Mouse (Mus musculus) cerebellum, adult 2 months (tissue): ENCODE data around the gene Bcap31. TPM values are rescaled to one million over a fixed set of nuclear protein-coding genes. Genes with fewer than 3 reads are reported as not detected.
A peak's percentile ranks its signal among the peaks of the same experiment; 100 is the strongest.

Experiments used
- DNase-seq, 2 experiments: peaks; one replicate each; pipeline ENCODE4 v3.0.0; 2021
- H3K27ac ChIP-seq: fragments of 200-500 bp; 2 replicates; pipeline ENCODE4 v1.5.1; 2012; ENCODE audit warnings: low read length, control low read depth, inconsistent platforms; ENCODE audit not compliant: insufficient read depth
- H3K27me3 ChIP-seq: fragments of 200-500 bp; 2 replicates; pipeline ENCODE4 v1.6.1; 2012; ENCODE audit warnings: inconsistent platforms, mild to moderate bottlenecking, low read length, moderate library complexity; ENCODE audit not compliant: control insufficient read depth, insufficient read depth
- H3K4me1 ChIP-seq: fragments of 200-500 bp; 2 replicates; pipeline ENCODE4 v1.6.1; 2011; ENCODE audit warnings: low read length; ENCODE audit not compliant: control insufficient read depth, insufficient read depth
- H3K4me3 ChIP-seq: fragments of 200-500 bp; replicated peaks from 2 replicates; pipeline ENCODE3; 2011; ENCODE audit warnings: mild to moderate bottlenecking, low read depth, low read length, control low read depth; ENCODE audit not compliant: insufficient read depth
- CTCF ChIP-seq: fragments of 200-500 bp; IDR thresholded peaks from 2 replicates; pipeline ENCODE4 v1.5.1; 2011; ENCODE audit warnings: low read depth, mild to moderate bottlenecking, control low read depth, low read length, moderate library complexity, borderline replicate concordance; ENCODE audit not compliant: insufficient read depth
- POLR2A ChIP-seq: fragments of 200-500 bp; IDR thresholded peaks from 2 replicates; pipeline ENCODE4 v1.6.1; 2011; ENCODE audit warnings: low read length, control low read depth, borderline replicate concordance; ENCODE audit not compliant: insufficient read depth
- WGBS: fragments of 180-500 bp; shearing (Covaris S2); methylation state at CpG from one replicate; pipeline ENCODE4 v1.1.7; 2018; 5-methylcytosine and 5-hydroxymethylcytosine counted together
- polyA plus RNA-seq: library from polyadenylated mRNA; depleted of rRNA; stranded (reverse); fragments of >200 nt; gene quantifications from 2 replicates; pipeline ENCODE4 v1.2.3, GENCODE M21; 2012

Bcap31 gene
- polyA plus RNA-seq, 1 experiment: 127 TPM

GRCm38 (mm10) chrX:73673968-73674661 lies 41.9 kb downstream of the Bcap31 start:
- TF ChIP-seq POLR2A (no peak), CTCF (no peak)

GRCm38 (mm10) chrX:73673619-73673967 lies 42.4 kb downstream of the Bcap31 start:
- peak overlapping the region; percentile 82 for H3K4me3 ChIP-seq
- no peak for DNase-seq
- H3K27me3 ChIP-seq: no peaks in the 10 kb centered on the region
- H3K4me1 ChIP-seq: peaks cover 5% of the 10 kb centered on the region
- TF ChIP-seq CTCF: no peak
- TF ChIP-seq POLR2A: no peak
- peak overlapping the region; percentile 78 for H3K27ac ChIP-seq
- 5% methylated on average over 22 of the region's 42 CpGs for WGBS

More at GRCm38 (mm10) chrX:73673968-73674661, 41.9 kb downstream of the Bcap31 start:
- peak; percentile 52 for DNase-seq
- 8% methylated on average over 19 of the region's 20 CpGs for WGBS
- Histone ChIP-seq H3K4me3 (peak overlapping the region; percentile 82), H3K4me1 (peaks cover 5% of the 10 kb centered on the region), H3K27ac (peak overlapping the region; percentile 78), H3K27me3 (no peaks in the 10 kb centered on the region)

- DNase-seq: peak; percentile 79 to 80
- 9% methylated on average over 35 of the region's 72 CpGs for WGBS
- Histone ChIP-seq H3K27ac (peak within 1 kb of the TSS; percentile 96), H3K4me3 (peak within 1 kb of the TSS; percentile 82), H3K27me3 (no peaks in the 10 kb centered on the region), H3K4me1 (peaks cover 5% of the 10 kb centered on the region)
- TF ChIP-seq CTCF (no peak), POLR2A (peak; percentile 87)
These were observed 42.9 kb downstream of the Bcap31 start, which contains the start of gene Slc6a8 for GRCm38 (mm10) chrX:73672879-73673618. Gene Slc6a8 (plus strand): TSS chrX:73673150.

DNA sequence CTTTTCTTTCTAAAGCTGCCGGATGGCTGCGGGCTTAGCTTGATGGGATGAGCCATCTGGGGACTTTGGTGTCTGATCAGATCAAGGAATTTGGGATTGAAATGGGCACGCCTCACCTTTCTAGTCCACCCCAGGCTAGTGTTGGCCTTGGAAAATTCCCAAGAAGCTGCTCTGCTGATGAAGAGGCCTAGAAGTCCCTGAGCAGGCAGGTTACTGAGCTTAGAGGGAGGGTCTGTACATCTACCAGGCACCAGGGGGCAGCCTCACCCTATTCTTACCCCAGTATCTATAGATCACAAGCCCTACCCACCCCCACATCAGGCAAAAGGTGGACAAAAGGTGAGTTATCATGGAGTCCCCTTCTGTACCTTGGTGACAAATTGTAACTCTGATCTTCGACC lies 43.9 kb downstream of the Bcap31 start:
- TF ChIP-seq CTCF (peak; percentile 64; the same call in 1 of the 2 replicates), POLR2A (no peak)
- peaks cover 5% of the 10 kb centered on the region for H3K4me1 ChIP-seq
- H3K27ac ChIP-seq: peak overlapping the region; percentile 73
- peak overlapping the region; percentile 72 for H3K4me3 ChIP-seq
- no peaks in the 10 kb centered on the region for H3K27me3 ChIP-seq
- 23% methylated on average over 4 of the region's 4 CpGs for WGBS
- peak; percentile 71 for DNase-seq

- DNase-seq: no peak
- no peak overlapping the region for H3K27ac ChIP-seq
- peak; percentile 18; the same call in 1 of the 2 replicates for TF ChIP-seq CTCF
- no peak for TF ChIP-seq POLR2A
- peaks cover 18% of the 10 kb centered on the region for H3K4me1 ChIP-seq
- no peaks in the 10 kb centered on the region for H3K27me3 ChIP-seq
- no peak overlapping the region for H3K4me3 ChIP-seq
These were observed 52.8 kb downstream of the Bcap31 start for GRCm38 (mm10) chrX:73663143-73663542.

DNA sequence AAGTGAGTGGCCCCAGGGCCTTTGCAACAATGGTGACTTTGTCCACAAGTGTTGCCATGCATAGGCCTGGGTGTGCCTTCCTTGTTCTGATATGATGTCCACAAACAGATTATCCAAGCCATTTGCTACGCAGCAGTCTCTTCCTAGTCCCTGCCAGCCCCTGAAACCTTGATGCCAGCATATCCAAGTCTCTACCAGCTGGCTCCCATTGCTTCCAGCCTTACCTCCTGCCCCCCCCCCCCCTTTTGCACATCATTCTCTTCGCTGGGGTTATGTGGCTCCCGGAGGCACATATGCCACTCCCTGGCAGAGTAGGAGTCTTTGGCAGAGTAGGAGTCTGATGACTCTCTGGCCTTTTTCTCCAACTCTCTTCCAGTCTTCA lies 55.7 kb downstream of the Bcap31 start:
- Histone ChIP-seq H3K4me1 (peaks cover 18% of the 10 kb centered on the region), H3K4me3 (peak overlapping the region; percentile 58), H3K27ac (peak overlapping the region; percentile 38; the same call in 1 of the 2 replicates), H3K27me3 (no peaks in the 10 kb centered on the region)
- TF ChIP-seq POLR2A (no peak), CTCF (no peak)
- WGBS: 4% methylated on average over 3 of the region's 3 CpGs
- DNase-seq: peak in 1 of 2 experiments; percentile 33

GRCm38 (mm10) chrX:73659575-73660283 lies 56.2 kb downstream of the Bcap31 start, which contains the start of gene Pnck:
Gene Pnck (minus strand): TSS chrX:73660117.
- no peak for TF ChIP-seq CTCF
- no peak for TF ChIP-seq POLR2A
- WGBS: 24% methylated on average over 38 of the region's 57 CpGs
- DNase-seq: peak; percentile 37 to 53
- Histone ChIP-seq H3K27me3 (no peaks in the 10 kb centered on the region), H3K4me1 (peaks cover 18% of the 10 kb centered on the region), H3K4me3 (peak within 1 kb of the TSS; percentile 58), H3K27ac (peak within 1 kb of the TSS; percentile 68)
